Mouse (Mus musculus) naive thymus-derived CD4-positive, alpha-beta T cell, adult 2 months (primary cell): Measurements from ENCODE around the gene Clec16a.

Source experiments
- DNase-seq: peaks from one replicate; pipeline ENCODE4 v3.0.0-alpha.2; 2011; ENCODE audit warnings: low read depth

Clec16a gene

DNA sequence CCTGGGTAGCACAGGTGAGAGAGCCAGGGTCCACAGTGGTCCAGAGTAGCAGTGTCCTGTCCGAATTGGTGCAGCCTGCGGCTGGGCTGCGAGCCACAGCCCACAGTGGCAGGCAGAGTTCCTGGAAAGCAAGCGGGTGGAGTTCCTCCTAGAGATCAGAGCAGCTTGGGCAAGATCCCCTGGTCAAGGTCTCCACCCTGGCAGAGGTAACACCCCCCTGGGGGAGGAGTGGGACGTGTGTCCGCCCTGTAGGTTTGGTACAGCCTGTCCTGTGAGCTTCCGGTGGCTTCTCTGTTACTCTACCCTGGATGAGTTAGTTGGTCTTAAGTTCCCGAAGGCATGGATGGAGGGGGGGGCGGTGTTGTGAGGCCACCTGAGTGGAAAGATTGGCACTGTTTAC is 223.7 kb downstream of the Clec16a start:
- peak; percentile 41 for DNase-seq

DNA sequence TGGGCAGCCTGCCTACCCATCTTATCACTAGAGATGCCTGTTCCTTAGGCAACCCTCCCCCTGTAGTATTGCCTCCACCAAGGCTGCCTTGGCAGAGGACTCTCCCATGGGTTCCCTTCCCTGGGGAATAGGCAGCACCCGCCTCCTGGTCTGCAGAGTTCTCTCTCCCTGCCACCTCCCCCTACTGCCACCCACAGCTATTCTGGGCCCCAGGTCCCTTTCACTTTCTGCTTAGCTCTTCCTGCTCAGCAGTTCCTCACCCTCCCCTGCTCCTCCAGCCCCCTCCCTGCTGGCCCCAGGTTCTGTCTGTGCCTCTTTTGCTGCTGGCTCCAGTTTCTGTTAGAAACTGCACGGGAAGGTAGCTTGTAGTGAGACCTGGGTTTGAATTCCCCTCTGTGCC is 224.5 kb downstream of the Clec16a start:
- DNase-seq: peak; percentile 76

- DNase-seq: peak; percentile 56
Observed at GRCm38 (mm10) chr16:10770531-10771325, 225.6 kb downstream of the Clec16a start.

- DNase-seq: peak; percentile 93
Observed at GRCm38 (mm10) chr16:10771769-10772510, 226.8 kb downstream of the Clec16a start.

DNA sequence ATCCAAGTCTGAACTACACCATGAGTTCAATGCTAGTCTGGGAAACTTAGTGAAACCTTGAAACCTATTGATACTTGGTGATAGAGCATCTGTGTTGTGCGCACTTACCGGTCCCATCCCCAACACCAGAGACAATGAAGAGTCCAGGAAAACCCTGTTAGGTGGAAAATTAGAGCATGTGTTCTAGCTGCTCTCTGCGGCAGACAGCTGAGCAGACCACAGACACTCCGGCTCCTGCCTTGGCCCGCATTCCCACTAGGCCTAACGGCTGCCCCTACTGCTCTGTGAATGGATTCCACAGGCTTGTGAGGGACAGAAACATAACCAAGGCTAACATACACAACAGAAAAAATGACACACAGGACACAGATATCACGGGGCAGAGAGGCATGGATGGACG is 228.4 kb downstream of the Clec16a start:
- DNase-seq: peak; percentile 37

- peak; percentile 42 for DNase-seq
Observed at GRCm38 (mm10) chr16:10774726-10775125, 229.6 kb downstream of the Clec16a start.

DNA sequence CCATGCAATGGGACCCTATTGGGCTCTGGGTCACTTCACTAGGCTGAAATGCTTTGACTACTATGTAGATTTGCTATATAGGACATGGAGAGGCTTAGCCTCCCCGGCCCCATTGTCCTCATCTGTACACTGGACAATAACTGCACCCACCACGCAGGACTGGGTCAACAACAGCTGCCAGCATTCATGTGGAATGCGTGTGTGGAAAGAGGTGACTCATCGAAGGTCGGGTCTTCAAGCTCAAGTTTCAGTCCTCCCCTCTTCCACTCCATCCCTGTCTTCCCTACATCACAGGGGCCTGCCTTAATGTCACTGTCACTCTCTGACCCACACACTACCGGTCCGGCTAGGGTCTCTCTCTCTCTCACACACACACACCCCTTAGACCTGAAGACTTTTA is 231.2 kb downstream of the Clec16a start:
- DNase-seq: no peak

DNA sequence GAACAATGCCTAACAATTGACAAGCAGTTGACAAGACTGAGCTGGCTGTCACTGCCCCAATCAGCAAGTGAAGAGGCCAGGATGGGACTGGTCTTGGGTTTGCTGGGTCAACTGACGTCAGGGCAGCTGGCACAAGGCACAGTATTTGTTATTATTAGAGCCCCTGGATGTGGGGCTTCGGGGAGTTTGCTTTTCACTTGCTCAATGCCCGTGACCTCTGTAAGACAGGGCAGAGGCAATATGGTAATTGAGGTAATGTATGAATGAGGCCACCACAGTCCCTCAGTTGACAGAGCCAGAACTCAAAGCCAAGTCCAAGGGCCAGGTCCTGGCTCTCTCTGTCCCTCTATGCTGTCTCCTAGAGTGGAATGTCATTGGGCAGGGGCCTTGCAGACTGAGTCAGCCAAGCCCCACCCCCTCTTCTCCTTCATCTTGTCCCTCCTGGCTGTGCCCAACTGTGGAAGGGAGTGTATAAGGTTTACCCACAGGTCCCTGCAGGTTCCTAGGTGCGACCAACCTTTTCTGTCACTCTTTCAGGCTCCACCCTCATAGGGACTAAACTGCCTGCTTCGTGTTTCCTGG is 232.5 kb downstream of the Clec16a start:
- no peak for DNase-seq

GRCm38 (mm10) chr16:10780631-10781120 is 235.5 kb downstream of the Clec16a start:
- no peak for DNase-seq

DNA sequence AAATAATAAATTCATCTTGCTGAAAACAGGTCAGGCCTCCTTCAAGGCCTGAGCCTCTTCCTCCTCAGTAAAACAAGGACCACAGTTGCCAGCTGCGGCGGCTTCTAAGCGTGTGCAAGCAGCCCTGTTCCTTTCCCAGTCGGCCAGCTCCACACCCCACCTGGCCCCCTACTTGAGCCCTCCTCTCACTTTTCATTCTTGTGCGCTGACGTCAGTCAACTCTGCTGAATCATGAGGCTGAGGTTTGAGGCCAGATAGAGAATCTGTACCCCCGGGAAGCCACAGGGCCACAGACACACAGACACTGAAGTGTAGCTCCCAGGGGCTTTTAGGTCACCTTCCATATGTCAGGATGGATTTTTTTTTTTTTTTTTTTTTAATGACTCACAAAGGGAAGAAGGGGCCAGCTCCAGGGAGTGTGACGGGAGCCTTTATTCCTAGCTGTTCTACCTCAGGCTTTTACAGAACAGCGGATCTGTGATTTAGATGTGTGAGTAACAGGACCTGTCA is 236.8 kb downstream of the Clec16a start:
- peak; percentile 60 for DNase-seq

- DNase-seq: peak; percentile 42
Observed at GRCm38 (mm10) chr16:10782377-10783151, 237.4 kb downstream of the Clec16a start.

DNA sequence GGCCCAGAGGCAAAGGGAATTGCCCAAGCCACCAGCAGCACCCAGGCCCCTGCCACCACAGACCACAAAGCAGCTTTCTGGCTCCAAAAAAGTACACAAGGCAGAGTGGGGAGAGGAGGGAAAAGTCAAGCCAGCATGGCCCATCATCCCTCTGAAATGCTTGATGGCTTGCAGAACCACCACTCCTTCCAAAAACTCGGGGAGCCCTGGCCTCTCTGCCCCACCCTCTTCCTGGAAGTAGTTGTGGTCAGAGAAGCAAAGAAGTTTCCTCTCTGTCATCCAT is 238.0 kb downstream of the Clec16a start:
- DNase-seq: peak; percentile 57

DNA sequence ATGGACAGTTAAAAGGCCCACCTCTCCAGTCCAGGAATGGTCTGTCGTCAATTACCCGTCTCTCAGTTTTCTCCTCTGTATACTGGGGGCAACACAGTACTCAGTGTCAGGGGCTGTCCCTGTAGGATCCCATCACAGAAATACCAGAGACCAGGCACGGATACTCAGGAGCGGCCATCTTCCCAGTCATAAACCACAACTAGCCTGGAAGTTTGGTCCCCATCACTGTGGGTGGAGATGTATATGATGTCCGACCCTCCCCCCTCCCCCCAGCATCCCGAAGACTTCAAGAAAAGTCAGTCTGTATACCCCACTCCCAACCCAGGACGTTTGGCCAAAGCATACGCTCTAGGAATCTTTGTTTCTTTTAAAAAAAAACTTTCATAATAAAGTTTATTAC is 238.3 kb downstream of the Clec16a start:
- no peak for DNase-seq

DNA sequence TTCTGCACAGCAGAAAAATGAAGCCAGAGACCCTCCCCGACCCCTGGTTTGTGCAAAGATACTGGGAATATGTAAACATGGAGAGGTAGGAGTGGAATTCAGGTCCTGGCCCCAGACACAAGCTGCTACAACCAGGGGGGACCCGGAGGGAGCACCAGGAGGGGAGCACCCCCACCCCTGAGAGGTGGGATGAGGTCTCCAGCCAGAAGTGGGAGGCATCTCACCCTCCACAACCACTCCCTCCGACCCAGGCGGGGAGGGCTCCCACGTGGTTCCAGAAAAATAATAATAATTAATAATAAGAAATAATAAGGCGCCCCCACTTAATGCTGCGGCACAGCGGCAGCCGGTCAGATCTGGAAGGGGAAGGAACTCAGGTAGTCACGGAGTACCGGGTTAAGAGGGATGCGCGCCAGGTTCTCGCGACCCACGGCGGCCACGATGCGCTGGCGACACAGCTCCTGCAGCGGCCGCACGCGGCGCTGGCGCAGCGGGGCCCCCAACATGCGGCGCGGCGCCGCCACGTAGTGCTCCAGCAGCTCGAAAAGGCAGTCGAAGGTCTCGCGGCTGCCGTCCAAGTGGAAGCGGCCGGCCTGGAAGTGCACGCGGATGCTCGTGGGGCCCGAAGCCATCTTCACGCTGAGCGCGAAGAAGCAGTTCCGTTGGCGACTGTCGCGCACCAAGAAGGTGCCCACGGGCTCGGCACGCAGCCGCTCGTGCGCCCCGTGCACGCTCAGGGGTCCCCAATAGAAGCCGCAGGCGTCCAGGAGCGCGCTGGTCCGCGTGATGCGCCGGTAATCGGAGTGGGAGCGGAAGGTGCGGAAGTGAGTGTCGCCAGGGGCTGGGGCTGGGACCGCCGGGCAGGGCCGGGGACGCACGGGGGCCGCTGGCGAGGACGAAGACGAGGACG is 239.0 kb downstream of the Clec16a start:
- peak; percentile 74 for DNase-seq

GRCm38 (mm10) chr16:10784793-10785370 is 239.7 kb downstream of the Clec16a start:
- DNase-seq: peak; percentile 97

GRCm38 (mm10) chr16:10785371-10786231 is 240.5 kb downstream of the Clec16a start, which contains the start of gene Socs1:
Gene Socs1, minus strand, starts transcription at chr16:10785536.
- DNase-seq: peak; percentile 97

- peak; percentile 95 for DNase-seq
Observed at GRCm38 (mm10) chr16:10786288-10786687, 241.1 kb downstream of the Clec16a start.

DNA sequence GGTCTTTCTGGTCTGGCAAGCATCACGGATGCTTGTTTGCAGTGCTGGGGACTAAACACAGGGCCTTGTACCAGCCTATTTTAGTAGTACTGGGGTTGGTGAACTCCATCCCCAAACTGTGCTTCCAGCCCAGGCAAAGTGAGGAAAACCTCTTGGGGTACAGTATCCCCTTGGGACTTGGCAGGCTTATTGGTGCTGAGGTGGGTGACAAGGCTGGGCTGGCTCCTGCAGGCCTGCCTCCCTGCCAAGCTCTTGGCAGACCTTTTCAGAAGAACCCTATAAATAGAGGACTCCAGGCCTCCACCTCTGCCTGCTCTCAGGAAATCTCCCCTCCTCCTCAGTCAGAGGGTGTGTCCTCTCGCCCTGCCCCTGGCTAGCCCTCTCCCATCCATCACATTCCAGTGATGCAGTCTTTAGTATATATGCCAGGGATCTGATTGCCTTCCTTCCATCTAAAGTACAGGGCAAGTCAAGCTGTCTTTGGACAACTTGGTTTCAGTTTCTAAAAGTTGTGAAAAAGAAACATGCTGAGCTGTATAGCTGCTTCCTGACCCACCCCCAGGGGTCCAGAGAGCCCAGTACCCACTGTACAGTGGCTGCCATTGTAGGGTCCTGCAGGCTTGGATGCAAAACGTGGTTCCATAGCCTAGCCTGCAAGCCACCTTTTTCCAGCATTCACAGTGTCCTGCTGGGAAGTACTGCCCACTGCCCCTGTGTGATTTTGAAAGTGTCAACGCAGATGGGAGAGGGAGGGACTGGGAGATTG is 241.8 kb downstream of the Clec16a start:
- peak; percentile 46 for DNase-seq
